Mouse (Mus musculus): ENCODE results near the gene Zmynd12. TPM values are rescaled to one million over a fixed set of nuclear protein-coding genes. Genes with fewer than 3 reads are reported as not detected.

Gene Zmynd12
- total RNA-seq, 2 experiments from 2014 or later, result not detected

DNA sequence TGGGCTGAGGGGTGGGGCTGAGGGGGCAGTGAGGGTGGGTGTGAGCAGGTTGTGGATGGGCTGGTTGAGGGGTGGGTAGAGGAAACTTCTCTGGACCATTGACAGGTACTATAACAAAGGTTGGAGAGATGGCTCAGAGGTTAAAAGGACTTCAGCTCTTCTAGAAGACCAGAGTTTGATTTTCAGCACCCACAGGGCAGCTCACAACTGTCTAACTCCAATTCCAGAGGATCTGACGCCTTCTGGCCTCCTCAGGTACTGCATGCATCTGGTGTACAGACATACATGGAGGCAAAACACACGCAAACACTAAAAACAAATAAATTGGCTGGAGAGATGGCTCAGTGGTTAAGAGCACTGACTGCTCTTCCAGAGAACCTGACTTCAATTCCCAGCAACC is 89.0 kb downstream of the Zmynd12 start:
- DNase-seq (ENCODE audit: low spot score in 2 of 2), result no peak

DNA sequence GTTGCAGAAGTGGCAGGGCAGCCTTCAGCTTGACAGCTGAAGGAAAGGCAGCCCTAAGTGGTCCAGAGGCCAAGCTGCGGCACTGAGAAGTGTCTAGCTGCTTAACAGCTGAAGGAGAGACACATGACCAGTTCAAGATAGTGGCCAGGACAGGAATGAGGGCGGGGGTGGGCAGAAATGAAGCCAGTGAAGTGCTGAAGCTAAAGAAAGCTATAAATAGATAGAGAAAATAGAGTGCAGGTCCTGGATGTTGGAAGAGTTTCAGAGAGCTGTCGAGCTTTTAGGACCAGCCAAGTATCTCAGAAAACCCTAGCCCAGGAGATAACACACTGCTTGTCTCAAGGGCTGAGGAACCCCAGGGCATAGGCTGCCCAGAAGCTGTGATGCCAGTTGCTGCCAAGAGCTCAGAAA is 90.1 kb downstream of the Zmynd12 start:
- DNase-seq (ENCODE audit: low spot score in 2 of 2), result no peak

Other genes with a start within 250 kb of the Zmynd12 start
- gene Zfp691, start 248.6 kb upstream of the Zmynd12 start, total RNA-seq (2021), result 1 to 10 TPM; 6.2 to 7.7 TPM
- gene Ermap, start 232.8 kb upstream of the Zmynd12 start, total RNA-seq (2021), result under 1 TPM; 0.30 to 0.78 TPM
- gene Svbp, start 227.5 kb upstream of the Zmynd12 start, total RNA-seq (2021), result 10 to 100 TPM; 33.6 to 36.7 TPM
- not detected for gene Tmem269, start 204.6 kb upstream of the Zmynd12 start, total RNA-seq (2021)
- 10 to 100 TPM; 32.0 to 39.1 TPM for gene AU022252, start 190.1 kb upstream of the Zmynd12 start, total RNA-seq (2021)
- 10 to 100 TPM in 1 of 2 experiments, 1 to 10 TPM in 1; 10.0 to 10.3 TPM for gene P3h1, start 189.9 kb upstream of the Zmynd12 start, total RNA-seq (2021)
- gene Cldn19, start 167.4 kb upstream of the Zmynd12 start, total RNA-seq (2021), result 1 to 10 TPM in 1 of 2 experiments, under 1 TPM in 1; 0.41 to 1.1 TPM
- gene Ybx1, start 128.2 kb upstream of the Zmynd12 start, total RNA-seq (2021), result 100 to 1,000 TPM; 798 to 928 TPM
- 10 to 100 TPM; 23.0 to 26.7 TPM for gene Ppih, start 102.3 kb upstream of the Zmynd12 start, total RNA-seq (2021)
- gene Ccdc30, start 7.3 kb upstream of the Zmynd12 start, total RNA-seq (2021), result 10 to 100 TPM; 21.5 to 24.1 TPM
- 1 to 10 TPM; 6.1 to 6.2 TPM for gene Ppcs, start 394 bp upstream of the Zmynd12 start, total RNA-seq (2021)
- 10 to 100 TPM; 25.4 to 29.5 TPM for gene Rimkla, start 69.8 kb downstream of the Zmynd12 start, total RNA-seq (2021)
- 10 to 100 TPM; 62.6 to 63.9 TPM for gene Foxj3, start 114.2 kb downstream of the Zmynd12 start, total RNA-seq (2021)
- gene Frg2f1, start 116.7 kb downstream of the Zmynd12 start, total RNA-seq (2021), result 10 to 100 TPM; 28.1 to 28.8 TPM
- gene Guca2a, start 214.9 kb downstream of the Zmynd12 start, total RNA-seq (2021), result not detected
- not detected for gene Guca2b, start 236.1 kb downstream of the Zmynd12 start, total RNA-seq (2021)